Mouse (Mus musculus) heart, adult 2 months (tissue): ENCODE results near the gene Rrh.

ENCODE experiments used
- CTCF ChIP-seq: fragments of 200-600 bp; IDR thresholded peaks from 2 replicates; pipeline ENCODE4 v1.8.1; 2022; ENCODE audit warnings: antibody characterized with exemption, mild to moderate bottlenecking, moderate library complexity
- POLR2A ChIP-seq: fragments of 200-500 bp; IDR thresholded peaks from 2 replicates; pipeline ENCODE4 v1.6.1; 2011; ENCODE audit warnings: mild to moderate bottlenecking, low read depth, low read length, control low read depth; ENCODE audit not compliant: insufficient read depth

DNA sequence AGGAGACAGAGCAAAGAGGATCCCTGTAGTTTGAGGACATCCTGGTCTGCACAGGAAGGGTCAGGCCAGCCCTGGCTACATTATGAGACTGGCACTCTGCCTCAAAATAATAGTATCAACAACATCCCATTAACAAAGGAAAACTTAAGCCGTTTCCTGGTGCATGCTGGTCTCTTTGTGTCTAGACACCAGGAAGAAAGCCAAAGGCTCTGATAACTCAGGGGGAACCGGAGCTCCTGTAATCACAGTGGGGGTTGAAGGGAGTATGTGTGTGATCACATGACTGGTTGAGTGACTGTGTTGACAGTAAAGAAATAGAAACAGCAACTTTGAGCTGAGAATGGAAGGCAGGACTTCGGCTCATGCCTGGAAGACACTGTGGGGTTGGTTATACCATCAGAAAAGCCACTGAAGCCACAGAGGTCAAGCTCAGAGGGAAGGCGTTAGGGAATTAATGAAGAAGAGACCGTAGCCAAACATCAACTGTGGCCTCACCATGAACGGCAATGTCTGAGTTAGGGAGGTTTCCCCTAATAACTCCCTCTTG lies 13.1 kb upstream of the Rrh start, which contains the start of gene Cfi:
- TF ChIP-seq CTCF, result no peak
- TF ChIP-seq POLR2A, result no peak
